Mouse (Mus musculus) cerebral cortex, adult 2 months (tissue): ENCODE measurements around the gene Rasgef1a.

ENCODE experiments used
- WGBS: fragments of 180-500 bp; shearing (Covaris S2); methylation state at CpG from one replicate; pipeline ENCODE4 v1.1.7; 2018; 5-methylcytosine and 5-hydroxymethylcytosine counted together

Rasgef1a gene

GRCm38 (mm10) chr6:118074151-118074550 lies 62.9 kb downstream of the Rasgef1a start:
- WGBS: 22% methylated on average over 3 of the region's 3 CpGs

DNA sequence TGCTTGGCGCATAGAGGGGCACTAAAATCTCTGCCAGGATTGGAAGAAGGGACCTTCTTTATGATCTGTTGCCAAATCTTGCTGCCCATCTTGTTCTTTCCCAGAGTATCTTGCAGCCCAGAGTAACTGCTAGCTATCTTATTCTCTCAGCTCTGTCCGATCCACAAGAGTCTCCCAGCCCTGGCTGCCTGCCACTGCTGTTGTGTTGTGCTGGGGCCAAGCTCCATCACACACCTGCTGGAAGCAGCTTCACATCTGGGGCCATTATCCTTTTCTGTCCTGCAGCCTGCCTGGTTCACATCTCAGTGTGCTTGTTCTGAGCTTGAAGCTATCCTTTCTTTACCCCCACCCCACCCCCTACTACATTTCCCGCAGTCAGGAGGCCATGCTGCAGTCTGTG lies 65.0 kb downstream of the Rasgef1a start:
- WGBS: 51% methylated on average over 3 of the region's 3 CpGs

DNA sequence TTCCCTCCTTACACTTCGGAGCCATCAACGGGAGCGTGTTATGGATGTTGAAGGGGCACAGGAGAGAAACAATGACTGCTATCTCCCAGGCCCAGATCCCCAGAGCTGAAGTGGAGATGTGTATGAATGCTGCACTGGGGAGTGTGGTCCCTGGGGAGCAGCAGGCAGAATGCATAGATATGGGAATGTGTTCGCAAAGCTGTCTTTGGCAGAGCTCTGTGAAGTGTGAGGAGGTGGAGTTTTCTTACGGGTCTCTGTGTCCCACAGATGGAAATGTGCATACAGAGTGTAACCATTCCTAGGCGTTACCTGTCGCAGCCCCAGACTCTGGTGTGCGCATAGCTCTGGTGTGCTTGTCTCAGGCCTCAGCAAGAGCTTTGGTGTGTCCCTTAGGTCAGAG lies 65.5 kb downstream of the Rasgef1a start:
- WGBS: 52% methylated on average over 8 of the region's 8 CpGs

DNA sequence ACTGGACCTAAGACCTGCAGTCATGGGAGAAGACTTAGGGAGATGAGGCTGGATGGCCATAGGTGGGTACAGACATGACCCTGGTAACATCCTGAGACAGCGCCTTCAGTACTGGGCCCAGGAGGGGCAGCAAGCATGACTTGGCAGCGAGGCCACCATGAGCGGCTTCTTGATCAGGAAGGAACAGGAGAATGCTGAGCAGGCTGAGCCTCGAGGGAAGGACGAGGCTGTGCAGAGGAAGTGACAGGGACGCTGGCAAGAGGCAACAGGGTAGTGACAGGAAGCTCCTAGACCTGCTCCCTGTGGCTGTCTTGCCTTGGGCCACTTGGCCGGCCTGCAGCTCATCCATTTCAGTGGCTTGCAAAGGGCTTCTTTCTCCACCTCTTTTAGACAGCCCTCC lies 66.2 kb downstream of the Rasgef1a start:
- 58% methylated on average over 7 of the region's 7 CpGs for WGBS

GRCm38 (mm10) chr6:118078751-118079150 lies 67.5 kb downstream of the Rasgef1a start:
- WGBS: 74% methylated on average over 10 of the region's 10 CpGs

DNA sequence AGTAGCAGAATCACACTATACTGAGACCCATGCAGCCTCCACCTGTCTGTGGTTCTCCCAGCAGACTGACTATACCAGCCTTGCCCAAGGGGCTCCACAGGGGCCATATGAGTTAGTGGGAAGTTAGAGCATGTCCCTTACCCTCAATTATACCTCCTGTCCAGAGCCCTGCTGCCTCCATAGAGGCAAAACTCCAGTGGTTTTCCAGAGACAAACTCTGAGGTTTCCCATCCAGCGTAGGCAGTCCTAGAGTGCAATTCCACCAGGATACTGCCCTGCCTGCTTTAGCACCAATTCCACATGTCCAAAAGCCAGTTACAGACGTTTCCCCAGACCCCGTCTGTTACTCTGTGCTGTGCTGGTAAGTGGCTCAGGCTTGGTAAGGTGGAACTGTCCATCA lies 68.1 kb downstream of the Rasgef1a start:
- 60% methylated on average over 3 of the region's 3 CpGs for WGBS

GRCm38 (mm10) chr6:118079762-118080465 lies 68.7 kb downstream of the Rasgef1a start:
- WGBS: 78% methylated on average over 10 of the region's 10 CpGs

DNA sequence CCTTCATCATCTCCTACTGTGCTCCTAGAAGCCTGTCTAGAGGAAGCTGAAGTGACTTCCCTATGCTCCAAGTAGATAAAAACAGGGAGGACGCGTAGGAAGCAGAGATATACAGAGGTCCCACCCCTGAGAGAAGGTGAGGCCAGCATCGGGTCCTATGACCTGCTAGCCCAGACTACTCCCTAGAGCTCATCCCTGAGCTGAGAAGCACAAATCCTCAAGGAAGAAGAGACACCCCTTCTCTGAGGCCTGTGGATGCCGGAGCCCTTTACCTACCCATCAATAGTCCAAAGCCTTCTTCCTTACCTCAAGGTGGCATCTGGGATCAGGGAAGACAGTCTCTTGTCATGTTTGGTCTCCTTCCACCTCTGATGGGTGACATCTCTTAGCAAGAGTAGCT lies 69.5 kb downstream of the Rasgef1a start:
- 94% methylated on average over 4 of the region's 4 CpGs for WGBS

DNA sequence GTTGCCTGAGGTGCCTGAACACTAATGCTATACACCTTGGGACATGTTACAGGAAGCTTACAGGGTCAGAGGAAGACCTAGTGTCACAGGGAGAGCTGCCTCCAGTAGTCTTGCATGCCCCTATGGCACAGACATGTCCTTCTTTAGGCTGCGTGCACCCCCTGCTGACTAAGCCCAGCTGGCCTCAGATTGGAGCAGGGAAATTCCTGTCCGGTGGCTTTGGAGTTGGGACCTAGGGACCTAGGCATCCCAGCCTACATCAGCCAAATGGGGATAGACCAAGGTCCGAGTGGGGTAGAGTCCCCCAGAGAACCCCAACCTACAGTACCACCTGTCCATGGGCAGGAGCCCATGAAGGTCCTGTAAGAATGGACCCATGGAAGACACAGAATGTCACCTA lies 71.1 kb downstream of the Rasgef1a start:
- 71% methylated on average over 3 of the region's 3 CpGs for WGBS

GRCm38 (mm10) chr6:118083608-118084007 lies 72.4 kb downstream of the Rasgef1a start:
- 83% methylated on average over 6 of the region's 6 CpGs for WGBS

GRCm38 (mm10) chr6:118084596-118084995 lies 73.4 kb downstream of the Rasgef1a start:
- 84% methylated on average over 8 of the region's 8 CpGs for WGBS

- WGBS: 47% methylated on average over 8 of the region's 8 CpGs
Observed at GRCm38 (mm10) chr6:118087955-118088354, 76.7 kb downstream of the Rasgef1a start.

DNA sequence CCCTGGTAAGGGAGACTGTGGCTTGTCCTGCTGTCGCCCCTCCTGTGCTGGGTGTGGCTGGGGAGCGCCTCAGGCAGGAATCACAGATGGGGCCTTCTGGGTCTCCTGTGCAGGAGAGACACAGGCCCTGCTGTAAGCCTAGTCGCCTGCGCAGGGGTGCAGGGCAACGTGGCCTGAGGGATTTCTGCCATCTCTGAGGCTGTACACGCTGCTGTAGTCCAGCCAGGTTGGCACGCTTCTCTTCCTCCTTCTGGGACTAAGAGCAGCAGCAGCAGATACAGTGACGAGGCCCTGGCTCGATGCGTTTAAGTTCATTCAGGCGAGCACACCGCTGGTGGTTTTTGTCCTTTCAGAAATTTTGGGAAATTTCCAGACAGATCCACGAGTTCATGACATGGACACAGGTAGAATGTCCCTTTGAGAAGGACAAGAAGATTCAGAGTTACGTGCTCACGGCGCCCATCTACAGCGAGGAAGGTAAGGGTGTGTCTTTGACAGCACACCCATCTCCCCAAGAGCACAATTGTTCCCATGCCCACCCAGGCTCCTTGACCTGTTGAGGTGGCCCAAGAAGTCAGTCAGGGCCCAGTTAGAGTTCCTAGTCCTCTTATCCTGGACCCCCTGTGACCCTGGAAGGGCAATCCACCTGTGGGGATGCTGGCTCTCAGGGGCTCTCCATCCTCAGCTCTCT lies 77.7 kb downstream of the Rasgef1a start:
- 74% methylated on average over 17 of the region's 17 CpGs for WGBS

GRCm38 (mm10) chr6:118090827-118091226 lies 79.6 kb downstream of the Rasgef1a start:
- 85% methylated on average over 9 of the region's 9 CpGs for WGBS

DNA sequence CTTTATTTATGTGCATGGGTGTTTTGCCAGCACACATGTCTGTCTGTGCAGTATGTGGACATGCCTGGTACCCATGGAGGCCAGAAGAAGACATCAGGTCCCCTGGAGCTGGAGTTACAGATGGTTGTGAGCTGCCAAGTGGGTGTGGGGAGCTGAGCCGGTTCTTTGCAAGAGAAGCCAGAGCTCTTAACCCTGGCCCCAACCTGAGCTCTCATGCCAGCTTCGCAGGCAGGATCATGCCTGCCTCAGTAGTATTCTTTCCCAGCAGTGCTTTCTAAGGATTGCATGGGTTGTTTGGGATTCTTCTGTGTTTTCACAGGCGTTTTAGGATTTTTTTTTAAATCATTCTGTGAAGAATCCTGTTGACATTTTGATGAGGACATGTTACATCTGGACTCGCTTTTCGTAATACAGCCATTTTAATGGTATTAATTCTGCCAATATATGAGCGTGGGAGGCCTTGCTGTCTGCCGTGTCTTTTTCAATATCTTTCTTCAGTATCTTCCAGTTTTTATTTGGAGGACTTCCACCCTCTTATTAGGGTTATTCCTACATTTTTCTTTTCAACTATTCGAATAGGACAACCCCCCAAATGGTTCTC lies 86.6 kb downstream of the Rasgef1a start:
- 76% methylated on average over 8 of the region's 8 CpGs for WGBS

DNA sequence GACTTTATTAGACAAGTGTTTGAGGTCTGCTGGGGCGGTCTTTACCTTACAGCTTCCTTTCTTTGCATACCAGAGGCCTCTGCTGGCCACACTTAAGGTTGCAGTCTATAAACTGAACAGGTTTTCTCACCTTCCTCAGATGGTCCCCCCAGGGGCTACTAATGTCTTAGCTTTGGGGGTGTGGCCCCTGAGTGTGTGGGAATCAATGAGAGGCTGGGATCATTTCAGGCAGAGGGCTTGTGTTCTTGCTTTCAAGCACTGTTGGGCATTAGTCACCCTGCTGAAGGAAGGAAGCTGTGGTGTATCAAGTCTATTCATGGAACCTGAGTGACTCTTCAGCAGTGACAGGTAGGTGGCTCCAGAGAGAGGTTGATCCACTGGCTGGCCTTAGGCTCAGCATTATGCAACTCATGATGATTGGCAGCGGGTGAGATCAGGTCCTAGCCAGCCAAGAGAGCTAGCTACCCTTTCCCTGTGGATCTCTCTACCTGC lies 88.1 kb downstream of the Rasgef1a start:
- 33% methylated on average over 2 of the region's 2 CpGs for WGBS

DNA sequence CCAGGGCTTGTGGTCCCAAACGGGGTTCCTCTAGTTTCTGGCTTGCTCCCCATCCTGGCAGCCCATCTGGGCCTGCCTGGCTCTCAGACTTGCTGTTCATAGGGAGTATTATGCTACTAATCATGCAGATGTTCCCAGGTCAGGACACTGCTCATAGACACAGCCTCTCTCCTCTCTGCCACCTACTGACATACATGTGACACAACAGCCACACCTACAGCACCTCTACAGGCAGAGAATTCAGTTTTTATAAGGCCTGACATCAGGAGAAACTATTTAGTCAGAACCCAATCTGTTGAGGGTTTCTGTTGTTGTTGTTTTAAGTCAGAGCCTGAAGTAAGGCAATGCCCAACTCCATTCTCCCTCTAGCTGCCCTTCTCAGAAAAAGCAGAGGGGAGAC lies 100.6 kb downstream of the Rasgef1a start:
- 79% methylated on average over 1 of the region's 1 CpGs for WGBS

DNA sequence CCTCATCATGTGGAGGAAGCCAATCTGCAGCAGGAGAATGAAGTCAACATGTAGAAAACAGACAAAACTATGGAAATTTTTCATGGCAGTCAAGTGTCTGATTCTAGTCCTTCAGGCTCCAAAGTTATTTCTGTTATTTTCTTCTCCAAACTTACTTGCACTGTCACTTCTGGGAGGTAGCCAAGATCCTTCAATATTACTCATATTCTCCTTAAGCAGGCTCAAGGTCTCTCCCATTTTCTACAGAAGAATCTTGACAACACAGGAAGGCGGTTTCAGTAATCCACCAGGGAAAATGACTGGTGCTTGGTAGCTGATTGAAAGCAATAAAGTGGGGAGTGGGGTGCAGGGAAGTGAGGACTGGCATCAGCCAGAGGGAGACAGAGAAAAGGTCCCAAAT lies 111.5 kb downstream of the Rasgef1a start:
- 85% methylated on average over 1 of the region's 1 CpGs for WGBS

DNA sequence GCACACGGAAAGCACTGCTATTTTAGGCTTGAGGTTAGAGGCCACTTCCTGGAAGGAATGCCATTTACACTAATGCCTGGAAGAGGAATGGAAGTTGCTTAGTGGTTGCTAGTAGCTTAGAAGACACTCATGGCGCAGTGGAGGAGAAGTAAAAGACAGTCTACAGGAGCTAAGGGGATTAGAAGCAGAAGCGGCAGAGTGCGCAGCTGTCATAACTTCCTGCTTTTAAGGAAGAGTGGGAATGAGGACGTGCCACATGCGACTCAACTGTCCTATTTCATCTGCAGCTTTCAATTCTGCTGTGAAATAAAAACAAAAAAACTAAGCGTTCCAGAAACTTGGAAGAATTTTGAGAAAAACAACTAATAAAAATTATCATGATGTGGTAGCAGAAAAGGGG lies 116.0 kb downstream of the Rasgef1a start:
- WGBS: 79% methylated on average over 7 of the region's 7 CpGs

DNA sequence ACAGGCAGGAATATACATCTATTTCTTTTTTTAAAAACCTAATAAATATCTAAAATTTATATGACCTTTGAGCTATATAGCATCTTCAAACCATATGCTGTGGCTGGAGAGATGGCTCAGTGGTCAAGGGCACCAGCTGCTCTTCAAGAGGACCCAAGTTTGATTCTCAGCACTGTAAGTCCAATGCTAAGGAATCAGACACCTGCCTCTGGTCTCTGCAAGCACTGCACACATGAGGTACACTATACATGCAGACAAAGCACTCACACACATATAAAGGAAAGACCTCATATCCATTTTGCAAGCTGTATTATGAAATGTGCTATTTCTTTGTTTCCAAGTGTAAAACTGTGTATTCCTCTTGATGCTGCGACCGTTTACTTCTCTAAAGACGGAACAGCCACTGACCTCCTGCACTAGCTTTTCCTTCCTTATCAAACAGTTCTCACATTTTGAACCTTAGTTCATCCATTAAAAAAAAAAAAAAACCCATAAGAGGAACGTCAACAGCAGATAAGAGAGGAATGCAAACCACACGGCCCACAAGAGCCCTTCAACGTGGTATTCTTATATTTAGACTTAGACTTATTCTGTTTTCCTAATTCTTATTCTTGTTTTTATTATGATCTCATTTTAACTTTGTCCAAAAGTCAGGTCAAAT lies 116.7 kb downstream of the Rasgef1a start:
- 82% methylated on average over 6 of the region's 6 CpGs for WGBS

DNA sequence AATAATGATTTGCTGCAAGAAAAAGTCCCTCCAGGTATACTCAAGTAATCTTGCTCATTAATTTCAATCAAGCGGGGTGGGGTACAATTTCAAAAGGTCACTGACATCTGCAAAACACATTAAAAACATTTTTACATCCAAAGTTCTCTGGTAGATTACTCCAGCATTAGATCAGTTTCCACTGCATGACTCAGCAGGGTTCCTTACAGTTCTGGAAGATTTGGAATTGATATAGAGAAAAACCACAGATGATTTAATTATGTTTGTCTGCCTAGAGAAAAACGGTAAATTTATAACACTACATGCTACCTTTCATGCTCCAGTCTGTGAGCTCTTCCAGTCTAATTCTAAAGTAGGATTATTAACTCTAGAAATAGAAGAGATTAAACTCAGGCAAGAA lies 118.8 kb downstream of the Rasgef1a start:
- WGBS: 68% methylated on average over 2 of the region's 2 CpGs

- 61% methylated on average over 1 of the region's 1 CpGs for WGBS
Observed at GRCm38 (mm10) chr6:118134461-118134860, 123.2 kb downstream of the Rasgef1a start.
